Mouse (Mus musculus) E14TG2a.4 (cell line): Measurements from ENCODE around the gene Samd14.

Source experiments
- CTCF ChIP-seq: conservative IDR thresholded peaks from 2 replicates; pipeline ENCODE4 v1.5.1; 2014; ENCODE audit warnings: low read length
- NANOG ChIP-seq: IDR thresholded peaks from 2 replicates; pipeline ENCODE4 v1.6.1; 2014; ENCODE audit warnings: borderline replicate concordance, low read length, mixed read lengths
- POU5F1 ChIP-seq: IDR thresholded peaks from 2 replicates; pipeline ENCODE4 v1.6.1; 2014; ENCODE audit warnings: low read length, borderline replicate concordance

GRCm38 (mm10) chr11:95026090-95026542 is 16.4 kb downstream of the Samd14 start:
- TF ChIP-seq NANOG = no peak
- no peak for TF ChIP-seq CTCF
- TF ChIP-seq POU5F1 = no peak
